Mouse (Mus musculus): ENCODE results near the gene Klhl35. TPM values are rescaled to one million over a fixed set of nuclear protein-coding genes. Genes with fewer than 3 reads are reported as not detected.
"Not testable (repeated sequence)": the region's sequence is repeated elsewhere in the genome, so short reads cannot be mapped to it uniquely, and the experiment has no call there.

The Klhl35 gene
- total and polyA plus RNA-seq, 3 experiments = not detected

- DNase-seq (ENCODE audit: low spot score) (no peak), ATAC-seq (ENCODE audit: extremely low read depth, insufficient number of reproducible peaks, low FRiP score, poor library complexity, severe bottlenecking) (no peak)
- no peak overlapping the region for H3K4me3 ChIP-seq (ENCODE audit: low read depth, low read length)
- peaks cover 34% of the 10 kb centered on the region for H3K36me3 ChIP-seq (replicated peaks)
- peaks cover 29% of the 10 kb centered on the region for H3K4me1 ChIP-seq (ENCODE audit: insufficient read depth, low read depth, low read length)
- TF ChIP-seq POLR2AphosphoS5 (IDR thresholded peaks at IDR 0.05; ENCODE audit: insufficient replicate concordance, low read depth, low read length) (no peak), TAL1 (conservative IDR thresholded peaks at IDR 0.05; ENCODE audit: low read depth, low read length) (no peak), GATA1 (IDR thresholded peaks at IDR 0.05; ENCODE audit: borderline replicate concordance, low read length) (no peak), GATA2 (IDR thresholded peaks at IDR 0.05; ENCODE audit: borderline replicate concordance, low read depth, low read length) (no peak), CTCF (IDR thresholded peaks at IDR 0.05; ENCODE audit: low read depth, low read length) (no peak)
- no peaks in the 10 kb centered on the region for H3K9me3 ChIP-seq (replicated peaks)
- no peaks in the 10 kb centered on the region for H3K27me3 ChIP-seq (ENCODE audit: insufficient read depth, low read length)
Observed at GRCm38 (mm10) chr7:99484679-99485078, 18.9 kb downstream of the Klhl35 start.

DNA sequence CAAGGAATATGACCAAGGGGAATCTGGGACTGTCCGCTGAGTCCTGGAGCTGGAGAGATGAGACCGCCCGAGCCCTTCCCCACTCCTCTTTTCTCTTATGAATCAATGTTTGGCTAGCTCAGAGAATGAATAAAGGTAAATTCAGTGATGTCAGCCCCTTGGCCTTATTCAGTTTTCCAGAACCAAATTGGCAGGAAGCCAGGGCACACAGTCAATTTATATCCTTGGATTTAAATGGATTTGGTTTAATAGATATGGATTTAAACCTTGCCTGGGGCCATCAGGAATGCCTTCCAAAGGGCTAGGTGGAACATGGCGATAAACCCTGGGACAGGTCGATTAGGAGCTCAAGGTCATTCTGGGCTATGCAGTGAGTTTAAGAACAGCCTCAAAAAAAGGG lies 23.9 kb downstream of the Klhl35 start:
- H3K4me1 ChIP-seq (ENCODE audit: insufficient read depth, low read depth, low read length) = no peaks in the 10 kb centered on the region; the same call in 1 of the 2 replicates
- H3K27me3 ChIP-seq (ENCODE audit: insufficient read depth, low read length) = peaks cover 2% of the 10 kb centered on the region; the same call in 1 of the 2 replicates
- TF ChIP-seq POLR2AphosphoS5 (IDR thresholded peaks at IDR 0.05; ENCODE audit: insufficient replicate concordance, low read depth, low read length) (no peak), GATA2 (IDR thresholded peaks at IDR 0.05; ENCODE audit: borderline replicate concordance, low read depth, low read length) (no peak), CTCF (IDR thresholded peaks at IDR 0.05; ENCODE audit: low read depth, low read length) (no peak), TAL1 (conservative IDR thresholded peaks at IDR 0.05; ENCODE audit: low read depth, low read length) (no peak), GATA1 (IDR thresholded peaks at IDR 0.05; ENCODE audit: borderline replicate concordance, low read length) (no peak)
- H3K4me3 ChIP-seq (ENCODE audit: low read depth, low read length) = no peak overlapping the region
- ATAC-seq (ENCODE audit: extremely low read depth, insufficient number of reproducible peaks, low FRiP score, poor library complexity, severe bottlenecking) = no peak
- no peaks in the 10 kb centered on the region for H3K9me3 ChIP-seq (replicated peaks)
- no peak for DNase-seq (ENCODE audit: low spot score)
- H3K36me3 ChIP-seq (replicated peaks) = no peaks in the 10 kb centered on the region

DNA sequence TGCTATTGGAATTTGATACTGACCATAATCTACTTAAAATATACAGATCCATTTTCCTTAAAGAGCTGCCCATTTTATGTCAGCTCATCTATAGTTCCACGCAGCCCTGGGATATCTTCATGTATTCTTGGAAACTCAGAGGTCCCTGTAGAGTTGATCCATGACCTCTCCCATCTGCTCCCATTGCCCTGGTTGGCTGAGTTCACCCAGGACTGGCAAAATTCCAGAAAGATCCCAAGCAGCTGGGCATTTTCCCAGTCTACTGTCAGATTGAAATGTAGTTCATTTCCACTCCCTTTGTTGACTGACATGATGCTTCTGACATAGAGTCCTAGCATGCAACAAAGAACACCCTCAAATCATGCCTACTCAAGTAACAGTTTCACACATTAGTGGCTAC lies 33.3 kb downstream of the Klhl35 start:
- ATAC-seq (ENCODE audit: extremely low read depth, insufficient number of reproducible peaks, low FRiP score, poor library complexity, severe bottlenecking) (no peak), DNase-seq (ENCODE audit: low spot score) (no peak)
- peaks cover 20% of the 10 kb centered on the region for H3K27me3 ChIP-seq (ENCODE audit: insufficient read depth, low read length)
- H3K4me1 ChIP-seq (ENCODE audit: insufficient read depth, low read depth, low read length) = no peaks in the 10 kb centered on the region
- no peak overlapping the region for H3K4me3 ChIP-seq (ENCODE audit: low read depth, low read length)
- H3K36me3 ChIP-seq (replicated peaks) = no peaks in the 10 kb centered on the region
- no peaks in the 10 kb centered on the region for H3K9me3 ChIP-seq (replicated peaks)
- TF ChIP-seq GATA1 (IDR thresholded peaks at IDR 0.05; ENCODE audit: borderline replicate concordance, low read length) (no peak), CTCF (IDR thresholded peaks at IDR 0.05; ENCODE audit: low read depth, low read length) (no peak)

DNA sequence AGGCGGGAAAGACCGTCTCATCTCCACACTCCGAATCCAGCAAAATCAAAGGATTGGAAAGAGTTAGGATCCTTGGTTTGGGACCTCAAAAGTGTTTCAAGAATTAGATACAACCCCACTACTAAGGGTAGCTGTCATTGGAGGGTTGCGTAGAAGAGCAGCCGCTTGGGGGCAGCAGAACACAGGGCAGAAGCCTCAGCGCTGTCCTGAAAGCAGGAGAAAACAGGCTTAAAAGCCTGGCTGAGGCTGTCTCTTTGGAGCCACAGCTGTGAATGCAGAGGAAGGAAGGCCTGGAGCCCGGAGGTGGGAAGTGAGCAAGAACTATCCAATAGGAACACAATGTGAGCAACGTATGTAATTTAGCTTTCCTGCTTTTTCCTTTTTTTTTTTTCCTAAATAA lies 34.4 kb downstream of the Klhl35 start:
- DNase-seq (ENCODE audit: low spot score) = no peak

DNA sequence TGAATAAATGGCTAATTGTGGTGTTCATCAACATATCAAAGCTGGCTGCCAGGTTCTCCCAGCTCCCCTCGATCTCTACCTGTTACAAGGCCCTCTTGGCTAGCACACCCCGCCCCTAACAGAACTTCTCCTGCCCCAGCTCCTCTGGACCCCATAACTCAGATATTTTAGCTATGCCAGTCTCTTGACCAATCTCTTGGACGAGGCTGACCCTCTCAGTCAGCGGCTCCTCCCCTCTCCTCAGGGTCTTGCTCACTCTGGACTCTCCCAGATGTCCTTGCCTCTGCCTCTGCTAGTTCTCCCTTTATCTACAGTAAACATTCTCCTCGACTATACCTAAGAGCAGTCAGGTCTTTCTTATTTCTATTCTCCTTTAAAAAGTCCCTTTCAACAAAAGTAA lies 34.9 kb downstream of the Klhl35 start:
- Histone ChIP-seq H3K27me3 (ENCODE audit: insufficient read depth, low read length) (peaks cover 17% of the 10 kb centered on the region), H3K9me3 (replicated peaks) (no peaks in the 10 kb centered on the region), H3K4me3 (ENCODE audit: low read depth, low read length) (no peak overlapping the region), H3K36me3 (replicated peaks) (no peaks in the 10 kb centered on the region), H3K4me1 (ENCODE audit: insufficient read depth, low read depth, low read length) (no peaks in the 10 kb centered on the region)
- DNase-seq (ENCODE audit: low spot score) (no peak), ATAC-seq (ENCODE audit: extremely low read depth, insufficient number of reproducible peaks, low FRiP score, poor library complexity, severe bottlenecking) (no peak)
- TF ChIP-seq GATA1 (IDR thresholded peaks at IDR 0.05; ENCODE audit: borderline replicate concordance, low read length) = no peak
- TF ChIP-seq CTCF (IDR thresholded peaks at IDR 0.05; ENCODE audit: low read depth, low read length) = no peak
- no peak for TF ChIP-seq POLR2AphosphoS5 (IDR thresholded peaks at IDR 0.05; ENCODE audit: insufficient replicate concordance, low read depth, low read length)
- no peak for TF ChIP-seq TAL1 (conservative IDR thresholded peaks at IDR 0.05; ENCODE audit: low read depth, low read length)
- no peak for TF ChIP-seq GATA2 (IDR thresholded peaks at IDR 0.05; ENCODE audit: borderline replicate concordance, low read depth, low read length)

More for the DNA sequence above, 34.4 kb downstream of the Klhl35 start:
- ATAC-seq (ENCODE audit: extremely low read depth, insufficient number of reproducible peaks, low FRiP score, poor library complexity, severe bottlenecking) = no peak; the same call in 1 of the 2 replicates
- peaks cover 18% of the 10 kb centered on the region for H3K27me3 ChIP-seq (ENCODE audit: insufficient read depth, low read length)
- H3K4me3 ChIP-seq (ENCODE audit: low read depth, low read length) = no peak overlapping the region
- no peaks in the 10 kb centered on the region for H3K4me1 ChIP-seq (ENCODE audit: insufficient read depth, low read depth, low read length)
- TF ChIP-seq GATA1 (IDR thresholded peaks at IDR 0.05; ENCODE audit: borderline replicate concordance, low read length) = no peak
- peak; percentile 65 for TF ChIP-seq CTCF (IDR thresholded peaks at IDR 0.05; ENCODE audit: low read depth, low read length)
- H3K36me3 ChIP-seq (replicated peaks) = no peaks in the 10 kb centered on the region
- no peaks in the 10 kb centered on the region for H3K9me3 ChIP-seq (replicated peaks)

GRCm38 (mm10) chr7:99501148-99501547 lies 35.3 kb downstream of the Klhl35 start:
- DNase-seq (ENCODE audit: low spot score) (no peak), ATAC-seq (ENCODE audit: extremely low read depth, insufficient number of reproducible peaks, low FRiP score, poor library complexity, severe bottlenecking) (no peak)
- TF ChIP-seq POLR2AphosphoS5 (IDR thresholded peaks at IDR 0.05; ENCODE audit: insufficient replicate concordance, low read depth, low read length) (no peak), GATA1 (IDR thresholded peaks at IDR 0.05; ENCODE audit: borderline replicate concordance, low read length) (no peak), TAL1 (conservative IDR thresholded peaks at IDR 0.05; ENCODE audit: low read depth, low read length) (no peak), GATA2 (IDR thresholded peaks at IDR 0.05; ENCODE audit: borderline replicate concordance, low read depth, low read length) (no peak), CTCF (IDR thresholded peaks at IDR 0.05; ENCODE audit: low read depth, low read length) (no peak)
- H3K9me3 ChIP-seq (replicated peaks) = no peaks in the 10 kb centered on the region
- H3K36me3 ChIP-seq (replicated peaks) = no peaks in the 10 kb centered on the region
- no peaks in the 10 kb centered on the region for H3K4me1 ChIP-seq (ENCODE audit: insufficient read depth, low read depth, low read length)
- peaks cover 17% of the 10 kb centered on the region for H3K27me3 ChIP-seq (ENCODE audit: insufficient read depth, low read length)
- H3K4me3 ChIP-seq (ENCODE audit: low read depth, low read length) = no peak overlapping the region

DNA sequence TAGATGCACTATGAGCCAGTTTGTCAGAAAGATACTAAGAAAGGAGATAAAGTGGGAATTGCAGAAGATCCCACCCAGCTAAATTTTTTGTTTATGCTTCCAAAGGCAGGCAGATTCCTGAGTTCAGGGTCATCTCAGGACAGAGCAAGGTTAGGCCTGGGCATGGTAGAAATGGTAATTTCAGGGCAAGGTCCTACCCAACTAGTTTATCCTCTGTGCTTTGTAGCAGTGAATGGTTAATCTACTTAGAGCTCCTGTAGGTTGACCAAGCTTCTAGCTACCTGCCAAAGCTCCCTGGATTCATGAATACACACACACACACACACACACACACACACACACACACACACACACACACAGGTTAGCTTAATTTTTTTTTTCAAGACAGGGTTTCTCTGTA lies 38.8 kb downstream of the Klhl35 start:
- no peaks in the 10 kb centered on the region for H3K9me3 ChIP-seq (replicated peaks)
- no peak for ATAC-seq (ENCODE audit: extremely low read depth, insufficient number of reproducible peaks, low FRiP score, poor library complexity, severe bottlenecking)
- no peak for TF ChIP-seq GATA2 (IDR thresholded peaks at IDR 0.05; ENCODE audit: borderline replicate concordance, low read depth, low read length)
- no peak for TF ChIP-seq TAL1 (conservative IDR thresholded peaks at IDR 0.05; ENCODE audit: low read depth, low read length)
- no peak for TF ChIP-seq POLR2AphosphoS5 (IDR thresholded peaks at IDR 0.05; ENCODE audit: insufficient replicate concordance, low read depth, low read length)
- no peak for TF ChIP-seq GATA1 (IDR thresholded peaks at IDR 0.05; ENCODE audit: borderline replicate concordance, low read length)
- no peak for TF ChIP-seq CTCF (IDR thresholded peaks at IDR 0.05; ENCODE audit: low read depth, low read length)
- H3K27me3 ChIP-seq (ENCODE audit: insufficient read depth, low read length) = no peaks in the 10 kb centered on the region
- H3K4me1 ChIP-seq (ENCODE audit: insufficient read depth, low read depth, low read length) = peaks cover 7% of the 10 kb centered on the region; the same call in 1 of the 2 replicates
- no peak overlapping the region for H3K4me3 ChIP-seq (ENCODE audit: low read depth, low read length)
- no peak for DNase-seq (ENCODE audit: low spot score)
- H3K36me3 ChIP-seq (replicated peaks) = no peaks in the 10 kb centered on the region

DNA sequence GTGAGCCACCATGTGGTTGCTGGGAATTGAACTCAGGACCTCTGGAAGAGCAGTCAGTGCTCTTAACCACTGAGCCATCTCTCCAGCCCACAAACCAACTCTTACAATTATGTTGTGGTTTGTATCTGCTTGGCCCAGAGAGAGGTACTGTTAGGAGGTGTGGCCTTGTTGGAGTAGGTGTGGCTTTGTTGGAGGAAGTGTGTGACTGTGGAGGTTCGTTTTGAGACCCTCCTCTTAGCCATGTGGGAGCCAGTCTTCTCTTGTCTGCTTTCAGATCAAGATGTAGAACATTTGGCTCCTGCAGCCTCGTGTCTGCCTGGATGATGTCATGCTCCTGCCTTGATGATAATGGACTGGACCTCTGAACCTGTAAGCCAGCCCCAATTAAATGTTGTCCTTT lies 42.4 kb downstream of the Klhl35 start:
- not testable (repeated sequence) for DNase-seq (ENCODE audit: low spot score); H3K36me3 ChIP-seq (replicated peaks); ATAC-seq (ENCODE audit: extremely low read depth, insufficient number of reproducible peaks, low FRiP score, poor library complexity, severe bottlenecking); H3K4me3 ChIP-seq (ENCODE audit: low read depth, low read length); H3K9me3 ChIP-seq (replicated peaks); H3K27me3 ChIP-seq (ENCODE audit: insufficient read depth, low read length)
- peaks cover 11% of the 10 kb centered on the region for H3K4me1 ChIP-seq (ENCODE audit: insufficient read depth, low read depth, low read length)
